ENCODE assay signal across 11 mouse cellular contexts in the genomic region with DNA sequence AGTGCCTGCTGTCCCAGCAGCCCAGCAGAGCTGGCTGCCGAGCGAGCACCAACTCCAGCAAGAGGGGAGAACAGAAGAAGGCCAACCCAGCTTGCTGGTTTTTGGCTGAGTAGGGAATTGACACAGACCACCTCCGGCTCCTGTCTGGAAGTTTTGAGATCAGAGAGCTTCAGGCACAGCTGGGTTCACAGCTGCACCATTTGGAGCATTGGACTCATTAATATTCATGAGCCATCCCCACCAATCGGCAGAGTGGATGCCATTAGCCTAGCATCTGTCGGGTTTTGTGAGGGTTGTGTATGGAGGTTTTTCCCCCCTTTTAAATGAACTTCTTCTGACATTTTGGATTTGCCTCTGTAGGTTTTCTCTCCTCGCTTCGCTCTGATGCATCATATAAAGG. TPM values are rescaled to one million over a fixed set of nuclear protein-coding genes. Genes with fewer than 3 reads are reported as not detected.
DNase-seq lines count a peak whose midpoint lies in the region; ATAC-seq and TF ChIP-seq lines count a peak whose summit lies in the region.
"Had no signal": no experiment of that assay in that cellular context is flagged by ENCODE, and none has a peak within 500 bp of the region (broad histone marks: within the 10 kb centered on the region; RNA-seq: fewer than 3 reads in every experiment).

No protein-coding gene starts in this region.

- H3K4me1 ChIP-seq in bone marrow macrophage, adult 2 months (ENCODE audit: control insufficient read depth, insufficient read depth, low read length), result peaks cover 37% of the 10 kb centered on the region
- H3K4me1 ChIP-seq in forebrain, embryonic 14.5 days (ENCODE audit: control insufficient read depth, insufficient read depth, low read length), result peaks cover 11% of the 10 kb centered on the region
- H3K4me1 ChIP-seq in midbrain, embryonic 14.5 days (ENCODE audit: control insufficient read depth, insufficient read depth, low read length), result peaks cover 20% of the 10 kb centered on the region; the same call in 1 of the 2 replicates

- no peaks in the 10 kb centered on the region for H3K27me3 ChIP-seq in forebrain, embryonic 14.5 days (replicated peaks; ENCODE audit: control insufficient read depth, insufficient read depth, low read length)
- no peaks in the 10 kb centered on the region for H3K27me3 ChIP-seq in midbrain, embryonic 14.5 days (ENCODE audit: control insufficient read depth, insufficient read depth, low read length)

- DNase-seq in frontal cortex, postnatal 14 days (ENCODE audit: low spot score in 2 of 2), result no peak
- peak; percentile 80 for DNase-seq in forebrain, embryonic 14.5 days (ENCODE audit: low spot score)
- peak; percentile 75 for DNase-seq in midbrain, embryonic 14.5 days
- DNase-seq in gastrocnemius, postnatal 14 days, result no peak
- no peak for DNase-seq in spleen, adult 12 weeks (ENCODE audit: low spot score)
- no peak for DNase-seq in heart, postnatal 4 days
- DNase-seq: adrenal gland, adult 2 months; liver; thymus, adult 18-20 months had no signal

- peak overlapping the region; percentile 91 for H3K27ac ChIP-seq in bone marrow macrophage, adult 2 months (ENCODE audit: insufficient read depth, low read depth, low read length)
- H3K27ac ChIP-seq in forebrain, embryonic 14.5 days (ENCODE audit: low read depth, low read length), result peak overlapping the region; percentile 55
- H3K27ac ChIP-seq in midbrain, embryonic 14.5 days (replicated peaks; ENCODE audit: low read depth, low read length), result peak overlapping the region; percentile 62

- no peak overlapping the region for H3K4me2 ChIP-seq in forebrain, embryonic 14.5 days (ENCODE audit: low read length)
- no peak overlapping the region for H3K4me2 ChIP-seq in midbrain, embryonic 14.5 days (ENCODE audit: low read length)

- H3K36me3 ChIP-seq in forebrain, embryonic 14.5 days (ENCODE audit: control insufficient read depth, insufficient read depth, low read length), result peaks cover 45% of the 10 kb centered on the region
- peaks cover 45% of the 10 kb centered on the region for H3K36me3 ChIP-seq in midbrain, embryonic 14.5 days (ENCODE audit: control insufficient read depth, insufficient read depth, low read length)

- no peak overlapping the region for H3K4me3 ChIP-seq in bone marrow macrophage, adult 2 months (ENCODE audit: insufficient read depth, low read length)
- H3K4me3 ChIP-seq in forebrain, embryonic 14.5 days (ENCODE audit: low read depth, low read length), result no peak overlapping the region
- H3K4me3 ChIP-seq in midbrain, embryonic 14.5 days (replicated peaks; ENCODE audit: low read depth, low read length), result no peak overlapping the region

- intact Hi-C loops in gastrocnemius, postnatal 14 days (cut with DNase I; ENCODE audit: low total_unique reads), result no loop called here

- ATAC-seq in frontal cortex, adult (ENCODE audit: low TSS enrichment), result peak; percentile 35
- peak; percentile 76 for ATAC-seq in forebrain, embryonic 14.5 days
- peak; percentile 70; the same call in 1 of the 2 replicates for ATAC-seq in midbrain, embryonic 14.5 days (ENCODE audit: low FRiP score, low TSS enrichment)

- H3K9ac ChIP-seq in forebrain, embryonic 14.5 days (ENCODE audit: low read length), result no peak overlapping the region
- H3K9ac ChIP-seq in midbrain, embryonic 14.5 days (replicated peaks; ENCODE audit: low read length), result no peak overlapping the region

- no peak for TF ChIP-seq POLR2A in bone marrow macrophage, adult 2 months (IDR thresholded peaks at IDR 0.05; ENCODE audit: borderline replicate concordance, low read depth, low read length)

- 17% methylated on average over 7 of the region's 7 CpGs for WGBS in forebrain, embryonic 14.5 days
- 10% methylated on average over 7 of the region's 7 CpGs for WGBS in midbrain, embryonic 14.5 days

- no peaks in the 10 kb centered on the region for H3K9me3 ChIP-seq in forebrain, embryonic 14.5 days (replicated peaks; ENCODE audit: control insufficient read depth, low read length)
- no peaks in the 10 kb centered on the region for H3K9me3 ChIP-seq in midbrain, embryonic 14.5 days (ENCODE audit: control insufficient read depth, low read length)

- TF ChIP-seq CTCF in bone marrow macrophage, adult 2 months (IDR thresholded peaks at IDR 0.05; ENCODE audit: low read depth, low read length), result no peak

RNA-seq across cellular contexts. Expression of gene Snx11, which starts 10.3 kb away (rescaled TPM):
- polyA plus RNA-seq in bone marrow macrophage, adult 2 months (2012; ENCODE audit: insufficient read depth, insufficient read length, missing spikeins), result 37.0 and 37.8 TPM in 2 replicates
- 17.6 and 21.6 TPM in 2 replicates for polyA plus RNA-seq in forebrain, embryonic 14.5 days (2014; fragmentation: Nextera tagmentation; extraction: Ambion mirVana)
- polyA plus RNA-seq in midbrain, embryonic 14.5 days (2014; fragmentation: Nextera tagmentation; extraction: Ambion mirVana), result 25.8 and 29.6 TPM in 2 replicates
- total RNA-seq in gastrocnemius, postnatal 14 days (2021), result 10 to 100 TPM in 1 of 2 experiments, 1 to 10 TPM in 1; 7.7 to 11.0 TPM
- total RNA-seq in heart, postnatal 4 days (2021), result 10 to 100 TPM; 15.5 to 18.2 TPM

RNA-seq across cellular contexts. Expression of gene Cbx1, which starts 21.8 kb away (rescaled TPM):
- polyA plus RNA-seq in bone marrow macrophage, adult 2 months (2012; ENCODE audit: insufficient read depth, insufficient read length, missing spikeins), result 51.4 and 57.5 TPM in 2 replicates
- polyA plus RNA-seq in forebrain, embryonic 14.5 days (2014; fragmentation: Nextera tagmentation; extraction: Ambion mirVana), result 94.8 and 99.7 TPM in 2 replicates
- 73.9 and 76.4 TPM in 2 replicates for polyA plus RNA-seq in midbrain, embryonic 14.5 days (2014; fragmentation: Nextera tagmentation; extraction: Ambion mirVana)
- total RNA-seq in gastrocnemius, postnatal 14 days (2021), result 10 to 100 TPM; 36.4 to 37.5 TPM
- total RNA-seq in heart, postnatal 4 days (2021), result 10 to 100 TPM; 69.6 to 72.0 TPM

Comparison
In these comparisons a context has a peak if more than half of its experiments do, and no peak if none do; other contexts are left out.
1. DNase-seq: peak in forebrain, embryonic 14.5 days (single experiment) and midbrain, embryonic 14.5 days (single experiment); none in frontal cortex, postnatal 14 days (0 of 2), gastrocnemius, postnatal 14 days (single experiment), spleen, adult 12 weeks (single experiment) and heart, postnatal 4 days (single experiment).
2. Peak in every context shown above with its lines, with median percentiles within 50 percentile points of each other: ATAC-seq and H3K27ac ChIP-seq.